Mouse (Mus musculus) stomach, postnatal 0 days (tissue): ENCODE measurements around the gene 4921539E11Rik.

Experiments
- CTCF ChIP-seq: IDR thresholded peaks from 2 replicates; pipeline ENCODE4 v1.5.1; 2016; ENCODE audit warnings: antibody characterized with exemption, low read depth, mild to moderate bottlenecking, moderate library complexity
- EP300 ChIP-seq: optimal IDR thresholded peaks from 2 replicates; pipeline ENCODE3; 2016; ENCODE audit warnings: antibody characterized with exemption

DNA sequence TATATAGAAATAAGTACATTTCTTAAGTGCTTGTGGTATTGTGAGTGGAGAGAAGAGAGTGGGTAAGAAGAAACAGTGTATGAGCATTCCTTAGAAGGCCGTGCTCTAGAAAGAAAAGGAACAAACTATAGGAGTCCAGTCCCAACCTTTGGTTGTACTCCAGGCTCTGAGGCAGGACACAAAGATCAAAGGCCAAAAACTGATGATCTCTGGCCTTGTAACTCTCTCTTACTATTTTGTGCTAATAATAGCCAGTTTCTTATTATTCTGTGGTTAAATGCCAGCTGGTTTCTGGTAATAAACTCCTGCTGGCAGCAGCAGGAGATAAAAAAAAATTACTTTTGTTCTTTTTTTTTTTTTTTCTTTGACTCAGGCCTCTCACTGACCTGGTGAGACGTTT is 58.5 kb downstream of the 4921539E11Rik start:
- TF ChIP-seq CTCF (no peak), EP300 (no peak)
